Mouse (Mus musculus) C2C12 (cell line): ENCODE results near the gene Mcat. TPM values are rescaled to one million over a fixed set of nuclear protein-coding genes. Genes with fewer than 3 reads are reported as not detected.

Experiments used
- H3K27me3 ChIP-seq: one replicate; pipeline ENCODE4 v1.6.1; 2011; ENCODE audit not compliant: control insufficient read depth, insufficient read depth, insufficient read length
- H3K36me3 ChIP-seq: one replicate; pipeline ENCODE4 v1.6.1; 2011; ENCODE audit not compliant: control insufficient read depth, insufficient read depth
- H3K4me3 ChIP-seq: one replicate; pipeline ENCODE4 v1.5.1; 2011; ENCODE audit warnings: mild to moderate bottlenecking, control low read depth; ENCODE audit not compliant: poor library complexity, insufficient read depth, severe bottlenecking
- H3K79me2 ChIP-seq: one replicate; pipeline ENCODE4 v1.6.1; 2011; ENCODE audit not compliant: control insufficient read depth, insufficient read depth
- H3K79me3 ChIP-seq: one replicate; pipeline ENCODE4 v1.6.1; 2011; ENCODE audit warnings: low read depth, control low read depth
- H3ac ChIP-seq: one replicate; pipeline ENCODE3; 2011; ENCODE audit warnings: low read depth; ENCODE audit not compliant: control insufficient read depth, insufficient read length
- CEBPB ChIP-seq: IDR thresholded peaks from one replicate; pipeline ENCODE4 v1.6.1; 2011; ENCODE audit warnings: low read depth, mild to moderate bottlenecking, control low read depth, moderate library complexity
- CTCF ChIP-seq: IDR thresholded peaks from one replicate; pipeline ENCODE4 v1.5.1; 2011; ENCODE audit not compliant: control insufficient read depth, insufficient read depth, insufficient read length
- FOSL1 ChIP-seq: IDR thresholded peaks from one replicate; pipeline ENCODE4 v1.8.0; 2011; ENCODE audit warnings: mild to moderate bottlenecking, low read length; ENCODE audit not compliant: poor library complexity, insufficient read depth, severe bottlenecking
- MAX ChIP-seq: IDR thresholded peaks from one replicate; pipeline ENCODE4 v1.6.1; 2011; ENCODE audit warnings: mild to moderate bottlenecking, control low read depth
- MYOD1 ChIP-seq: IDR thresholded peaks from one replicate; pipeline ENCODE4 v1.6.1; 2011; ENCODE audit warnings: low read depth; ENCODE audit not compliant: control insufficient read depth, insufficient read length
- MYOG ChIP-seq: IDR thresholded peaks from one replicate; pipeline ENCODE4 v1.6.1; 2011; ENCODE audit not compliant: control insufficient read depth, insufficient read length; ENCODE audit errors: extremely low read depth
- USF1 ChIP-seq: IDR thresholded peaks from one replicate; pipeline ENCODE4 v1.6.1; 2011; ENCODE audit warnings: low read depth, mild to moderate bottlenecking, control low read depth, moderate library complexity
- polyA plus RNA-seq: library from polyadenylated mRNA; unstranded; fragments of >200 nt; fragmentation: generic; extraction: Trizol; gene quantifications from one replicate; pipeline ENCODE4 v1.2.1, GENCODE M21; 2012; ENCODE audit warnings: missing spikeins

The Mcat gene
- polyA plus RNA-seq, 1 experiment, result 42.4 TPM

GRCm38 (mm10) chr15:83526424-83527091 lies 37.0 kb downstream of the Mcat start, which contains the start of gene Bik:
Bik (plus strand) TSS chr15:83526862.
- peak within 1 kb of the TSS; percentile 25 for H3ac ChIP-seq
- no peaks in the 10 kb centered on the region for H3K79me3 ChIP-seq
- TF ChIP-seq CEBPB (no peak), USF1 (no peak), FOSL1 (no peak), MYOD1 (no peak), MAX (no peak)
- H3K27me3 ChIP-seq, result peaks cover 18% of the 10 kb centered on the region
- H3K79me2 ChIP-seq, result no peaks in the 10 kb centered on the region
- H3K4me3 ChIP-seq, result peak within 1 kb of the TSS; percentile 25
- no peaks in the 10 kb centered on the region for H3K36me3 ChIP-seq

GRCm38 (mm10) chr15:83524333-83524729 lies 39.3 kb downstream of the Mcat start:
- Histone ChIP-seq H3K79me2 (no peaks in the 10 kb centered on the region), H3ac (no peak overlapping the region), H3K27me3 (peaks cover 10% of the 10 kb centered on the region), H3K36me3 (no peaks in the 10 kb centered on the region), H3K79me3 (no peaks in the 10 kb centered on the region), H3K4me3 (no peak overlapping the region)
- TF ChIP-seq CTCF (no peak), CEBPB (no peak), FOSL1 (no peak), MYOD1 (no peak), MYOG (no peak), USF1 (no peak), MAX (no peak)

GRCm38 (mm10) chr15:83523638-83524332 lies 39.8 kb downstream of the Mcat start:
- Histone ChIP-seq H3K27me3 (peaks cover 10% of the 10 kb centered on the region), H3K36me3 (no peaks in the 10 kb centered on the region), H3ac (no peak overlapping the region), H3K79me3 (no peaks in the 10 kb centered on the region), H3K4me3 (no peak overlapping the region), H3K79me2 (no peaks in the 10 kb centered on the region)
- TF ChIP-seq MYOD1, result no peak
- no peak for TF ChIP-seq USF1

- no peak overlapping the region for H3ac ChIP-seq
- no peaks in the 10 kb centered on the region for H3K79me3 ChIP-seq
- H3K27me3 ChIP-seq, result peaks cover 10% of the 10 kb centered on the region
- no peaks in the 10 kb centered on the region for H3K36me3 ChIP-seq
- no peak for TF ChIP-seq MYOD1
- TF ChIP-seq MAX, result no peak
- TF ChIP-seq MYOG, result no peak
- no peak for TF ChIP-seq FOSL1
- H3K79me2 ChIP-seq, result no peaks in the 10 kb centered on the region
- H3K4me3 ChIP-seq, result no peak overlapping the region
Observed at GRCm38 (mm10) chr15:83523196-83523595, 40.4 kb downstream of the Mcat start.

GRCm38 (mm10) chr15:83520861-83521382 lies 42.7 kb downstream of the Mcat start:
- no peaks in the 10 kb centered on the region for H3K79me2 ChIP-seq
- no peak overlapping the region for H3ac ChIP-seq
- no peaks in the 10 kb centered on the region for H3K27me3 ChIP-seq
- H3K79me3 ChIP-seq, result no peaks in the 10 kb centered on the region
- no peaks in the 10 kb centered on the region for H3K36me3 ChIP-seq
- no peak overlapping the region for H3K4me3 ChIP-seq
- TF ChIP-seq MYOG (no peak), CEBPB (no peak), MYOD1 (no peak), FOSL1 (no peak), CTCF (no peak), MAX (no peak)

DNA sequence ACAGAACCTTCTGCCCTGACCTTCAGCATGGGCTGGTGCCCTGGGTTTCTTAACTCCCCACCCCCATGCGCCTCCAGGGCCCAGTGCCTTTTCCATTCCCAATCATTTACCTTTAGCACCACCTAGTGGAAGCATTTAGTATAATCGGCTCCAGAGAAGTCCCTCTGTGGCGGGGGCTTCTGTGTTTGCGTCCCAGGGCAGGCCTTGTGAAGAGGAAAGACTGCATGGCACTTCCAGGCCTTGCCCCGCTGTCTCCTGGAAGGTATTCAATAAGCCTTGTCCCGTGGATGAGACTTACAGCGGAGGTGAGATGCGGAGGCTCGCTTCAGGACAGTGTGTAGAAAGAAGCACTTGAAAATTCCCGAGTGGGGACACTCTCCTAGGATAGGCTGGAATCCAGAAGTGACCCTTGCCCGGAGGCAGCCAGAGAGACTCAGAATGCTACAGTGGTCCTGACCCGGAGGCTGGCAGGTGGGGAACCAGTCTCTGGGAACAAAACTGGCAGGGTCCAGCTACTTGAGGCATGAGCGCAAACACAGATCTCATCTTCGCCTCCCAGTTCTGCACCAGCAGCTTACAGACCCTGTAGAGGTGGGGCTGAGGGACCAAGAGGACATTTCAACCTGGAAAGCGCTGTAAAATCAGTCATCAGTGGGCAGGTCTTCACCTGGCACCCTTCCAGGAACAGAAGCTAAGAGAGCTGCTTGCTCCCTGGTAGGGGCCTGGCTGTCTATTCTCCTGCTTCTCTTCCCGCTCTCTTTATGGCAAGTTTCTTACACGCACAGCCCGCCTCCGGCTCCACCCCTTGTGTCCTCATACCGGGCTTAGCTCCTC lies 45.2 kb downstream of the Mcat start:
- H3ac ChIP-seq, result no peak overlapping the region
- peak; percentile 51 for TF ChIP-seq CTCF
- TF ChIP-seq MAX, result no peak
- no peaks in the 10 kb centered on the region for H3K27me3 ChIP-seq
- no peaks in the 10 kb centered on the region for H3K36me3 ChIP-seq
- no peak overlapping the region for H3K4me3 ChIP-seq
- no peaks in the 10 kb centered on the region for H3K79me3 ChIP-seq
- H3K79me2 ChIP-seq, result no peaks in the 10 kb centered on the region
